Mouse (Mus musculus): Measurements from ENCODE around the gene Dclk1.

GRCm38 (mm10) chr3:55348026-55348390 is 105.8 kb downstream of the Dclk1 start:
- TF ChIP-seq SRF (IDR thresholded peaks at IDR 0.05; ENCODE audit: control insufficient read depth, insufficient read length, low read depth), result no peak
- TF ChIP-seq POLR2A (IDR thresholded peaks at IDR 0.05; ENCODE audit: insufficient read length, low read depth), result no peak
- TF ChIP-seq USF1 (IDR thresholded peaks at IDR 0.05; ENCODE audit: low read depth), result no peak
- no peak for TF ChIP-seq TCF12 (IDR thresholded peaks at IDR 0.05; ENCODE audit: insufficient read depth, poor library complexity, severe bottlenecking)
- TF ChIP-seq POLR2AphosphoS2 (IDR thresholded peaks at IDR 0.05; ENCODE audit: insufficient read length, low read depth), result no peak
- no peak for TF ChIP-seq CEBPB (IDR thresholded peaks at IDR 0.05; ENCODE audit: insufficient read depth, poor library complexity, severe bottlenecking)
- TF ChIP-seq MYOD1 (IDR thresholded peaks at IDR 0.05; ENCODE audit: control insufficient read depth in 1 of 3, insufficient read length in 2 of 3, low read depth in 2 of 3), result no peak
- no peak for TF ChIP-seq TCF3 (IDR thresholded peaks at IDR 0.05; ENCODE audit: insufficient read length, low read depth)

Data from myocyte (in vitro differentiated cells).